Mouse (Mus musculus) C2C12 (cell line): ENCODE data around the gene 4921524J17Rik.
A peak's percentile ranks its signal among the peaks of the same experiment; 100 is the strongest.

Experiments
- CEBPB ChIP-seq: IDR thresholded peaks from one replicate; pipeline ENCODE4 v1.6.1; 2011; ENCODE audit warnings: low read depth, mild to moderate bottlenecking, control low read depth, moderate library complexity
- CTCF ChIP-seq: IDR thresholded peaks from one replicate; pipeline ENCODE4 v1.5.1; 2011; ENCODE audit not compliant: control insufficient read depth, insufficient read depth, insufficient read length
- MAX ChIP-seq: IDR thresholded peaks from one replicate; pipeline ENCODE4 v1.6.1; 2011; ENCODE audit warnings: mild to moderate bottlenecking, control low read depth
- MYOD1 ChIP-seq: IDR thresholded peaks from one replicate; pipeline ENCODE4 v1.6.1; 2011; ENCODE audit warnings: low read depth; ENCODE audit not compliant: control insufficient read depth, insufficient read length
- MYOG ChIP-seq: IDR thresholded peaks from one replicate; pipeline ENCODE4 v1.6.1; 2011; ENCODE audit not compliant: control insufficient read depth, insufficient read length; ENCODE audit errors: extremely low read depth
- USF1 ChIP-seq: IDR thresholded peaks from one replicate; pipeline ENCODE4 v1.6.1; 2011; ENCODE audit warnings: low read depth, mild to moderate bottlenecking, control low read depth, moderate library complexity

DNA sequence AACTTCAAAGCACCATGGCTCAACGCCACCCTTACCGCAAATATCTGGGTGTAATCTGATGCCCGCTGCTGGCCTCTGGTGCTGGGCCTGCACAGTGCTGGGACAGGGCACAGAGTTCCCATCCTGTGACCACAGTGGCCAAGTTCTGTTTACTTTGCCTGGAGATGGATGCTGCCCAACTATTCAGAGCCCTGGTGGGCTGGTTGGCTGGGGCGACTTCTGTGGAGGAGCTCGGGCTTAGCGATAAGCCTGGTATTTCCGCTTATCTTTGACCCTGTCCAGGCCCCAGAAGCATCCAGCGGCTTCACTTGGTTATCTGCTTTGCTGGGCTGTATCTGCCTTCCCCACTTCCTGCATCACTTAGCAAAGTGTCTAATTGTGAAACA is 51.8 kb downstream of the 4921524J17Rik start:
- no peak for TF ChIP-seq CTCF
- TF ChIP-seq USF1 = no peak
- TF ChIP-seq MAX = no peak
- TF ChIP-seq MYOD1 = peak; percentile 38
- TF ChIP-seq CEBPB = no peak
- TF ChIP-seq MYOG = no peak
